Mouse (Mus musculus) c-Kit-positive CD71-positive TER-119-negative erythroid progenitor cells, embryonic 14.5 days (primary cell): Measurements from ENCODE around the gene Irf7.
"Not testable (repeated sequence)": the region's sequence is repeated elsewhere in the genome, so short reads cannot be mapped to it uniquely, and the experiment has no call there.

Experiments used
- DNase-seq: peaks from one replicate; pipeline ENCODE4 v3.0.0-alpha.2; 2013; ENCODE audit warnings: low read depth

Gene Irf7

DNA sequence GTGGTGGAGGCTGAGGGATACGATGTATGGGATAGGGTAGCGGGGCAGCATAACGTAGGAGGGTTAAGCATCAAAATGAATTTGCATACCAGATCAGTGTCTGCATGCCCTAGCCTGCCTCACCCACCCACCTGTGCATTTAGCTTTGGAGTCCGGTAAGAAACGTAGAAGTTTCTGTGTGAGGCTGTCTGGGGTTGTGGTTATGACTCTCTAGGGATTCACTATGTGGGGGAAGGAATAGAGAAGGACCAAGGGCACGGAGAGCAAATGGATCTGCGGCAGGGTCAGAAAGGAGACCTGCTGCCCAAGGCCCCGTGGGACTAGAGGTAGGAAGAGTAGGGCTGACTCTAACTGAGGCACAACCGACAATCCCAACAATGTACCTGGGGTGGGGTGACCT, 9.1 kb upstream of the Irf7 start:
- no peak for DNase-seq

DNA sequence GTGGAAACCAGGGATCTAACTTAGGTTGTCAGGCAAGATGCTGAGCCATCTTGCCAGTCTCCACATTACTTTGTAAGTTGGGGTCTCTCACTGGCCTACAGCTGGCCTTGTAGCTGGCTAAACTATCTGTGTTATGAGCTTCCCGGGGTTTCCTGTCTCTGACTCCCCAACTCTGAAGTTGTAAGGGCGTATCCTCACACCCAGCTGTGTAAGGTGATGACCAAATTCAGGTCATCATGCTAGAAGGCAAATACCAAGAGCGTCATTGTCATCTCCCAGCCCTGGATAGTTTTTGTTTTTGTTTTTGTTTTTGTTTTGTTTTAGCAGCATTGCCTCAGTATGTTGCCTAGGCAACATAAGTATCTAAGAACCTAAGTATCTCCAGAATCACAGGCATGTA, 4.3 kb upstream of the Irf7 start:
- DNase-seq, result no peak

DNA sequence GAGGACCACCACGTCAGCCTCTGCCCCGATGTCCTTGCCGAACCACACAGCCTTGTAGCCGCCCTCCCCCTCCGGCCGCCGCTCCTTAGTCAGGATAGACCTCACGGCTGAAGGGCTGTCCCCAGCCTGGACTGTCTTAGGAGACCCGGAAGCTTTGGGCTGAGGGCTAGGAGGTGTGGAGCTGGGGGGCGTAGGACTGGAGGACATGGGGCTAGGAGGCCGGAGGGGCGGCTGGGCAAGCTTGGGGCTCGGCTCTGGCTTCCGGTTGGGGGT, 2.9 kb upstream of the Irf7 start:
- DNase-seq, result no peak

DNA sequence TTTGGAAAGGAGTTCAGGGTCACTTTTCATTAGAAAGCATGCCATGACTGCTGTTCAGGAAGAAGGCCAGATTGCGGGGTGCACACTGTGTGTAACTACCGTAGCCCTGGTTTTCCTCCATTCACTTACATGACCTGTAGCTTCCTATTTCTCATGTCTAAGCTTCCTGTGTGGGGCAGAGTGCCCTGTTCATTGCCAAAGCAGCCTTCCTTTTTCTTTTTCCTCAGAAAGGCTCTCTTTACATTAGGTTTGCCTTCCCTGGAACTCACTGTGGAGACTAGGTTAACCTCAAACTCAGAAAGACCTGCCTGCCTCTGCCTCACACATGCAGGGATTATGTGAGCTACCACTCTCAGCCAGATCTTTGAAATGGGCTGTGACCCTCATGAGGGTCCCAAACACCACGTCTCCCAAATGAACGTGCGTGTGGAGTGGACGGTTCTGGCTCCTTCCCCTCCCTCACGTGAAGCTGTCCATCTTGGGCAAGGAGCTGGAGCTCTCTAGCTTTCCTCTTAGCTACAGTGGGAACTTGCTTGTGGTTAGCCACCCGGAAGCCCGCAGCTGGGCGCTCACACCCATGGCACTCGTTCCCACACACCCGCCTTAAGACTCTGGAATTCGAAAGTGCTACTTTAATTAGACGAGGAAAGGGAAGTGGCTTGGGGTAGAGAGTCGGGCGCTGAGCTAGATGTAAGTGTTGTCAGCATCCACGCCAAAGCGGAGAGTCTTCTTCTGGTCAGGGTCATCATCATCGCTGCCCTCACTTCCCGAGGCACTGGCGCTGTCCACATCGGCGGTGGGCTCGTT, 2.4 kb upstream of the Irf7 start:
- no peak for DNase-seq

DNA sequence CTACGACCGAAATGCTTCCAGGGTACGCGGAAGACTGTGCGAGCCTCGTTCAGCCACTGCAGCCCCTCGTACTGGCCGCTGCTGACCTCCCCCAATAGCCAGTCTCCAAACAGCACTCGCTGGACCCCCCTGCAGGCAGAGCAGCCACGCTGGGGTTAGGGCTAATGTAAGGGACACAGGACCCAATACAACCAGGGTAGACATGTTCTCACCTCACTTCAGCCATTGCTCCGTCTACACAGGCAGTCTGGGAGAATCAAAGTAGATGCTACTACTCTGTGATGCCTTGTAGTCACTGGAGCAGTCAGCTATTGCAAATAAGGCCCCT, 906 bp downstream of the Irf7 start:
- DNase-seq, result peak; percentile 14

DNA sequence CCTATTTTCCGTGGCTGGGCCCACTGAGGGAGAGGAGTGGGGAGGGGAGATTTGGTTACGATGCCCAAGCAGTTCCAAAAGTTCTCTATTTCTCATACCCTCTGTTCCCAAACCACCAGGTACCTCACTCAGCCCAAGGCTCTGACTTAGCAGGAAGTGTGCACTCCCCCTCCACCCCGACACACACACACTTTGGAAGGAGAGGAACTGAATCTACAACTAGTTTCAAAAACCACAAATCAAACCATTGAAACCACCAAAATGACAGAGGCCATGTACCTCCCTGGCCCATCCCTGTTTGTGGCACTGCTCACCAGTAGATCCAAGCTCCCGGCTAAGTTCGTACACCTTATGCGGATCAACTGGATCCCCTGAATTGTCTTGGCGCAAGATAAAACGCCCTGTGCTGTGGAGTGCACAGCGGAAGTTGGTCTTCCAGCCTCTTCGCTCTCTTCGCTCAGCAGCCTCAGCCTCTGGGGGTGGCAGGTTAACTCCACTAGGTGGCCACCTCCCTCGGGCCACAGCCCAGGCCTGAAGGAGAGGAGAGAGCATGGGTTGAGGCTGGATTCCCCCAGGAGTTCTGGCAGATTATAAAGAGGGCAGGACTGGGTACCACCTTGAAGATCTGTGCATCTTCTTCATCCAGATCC, 1.4 kb downstream of the Irf7 start:
- DNase-seq, result peak; percentile 40

DNA sequence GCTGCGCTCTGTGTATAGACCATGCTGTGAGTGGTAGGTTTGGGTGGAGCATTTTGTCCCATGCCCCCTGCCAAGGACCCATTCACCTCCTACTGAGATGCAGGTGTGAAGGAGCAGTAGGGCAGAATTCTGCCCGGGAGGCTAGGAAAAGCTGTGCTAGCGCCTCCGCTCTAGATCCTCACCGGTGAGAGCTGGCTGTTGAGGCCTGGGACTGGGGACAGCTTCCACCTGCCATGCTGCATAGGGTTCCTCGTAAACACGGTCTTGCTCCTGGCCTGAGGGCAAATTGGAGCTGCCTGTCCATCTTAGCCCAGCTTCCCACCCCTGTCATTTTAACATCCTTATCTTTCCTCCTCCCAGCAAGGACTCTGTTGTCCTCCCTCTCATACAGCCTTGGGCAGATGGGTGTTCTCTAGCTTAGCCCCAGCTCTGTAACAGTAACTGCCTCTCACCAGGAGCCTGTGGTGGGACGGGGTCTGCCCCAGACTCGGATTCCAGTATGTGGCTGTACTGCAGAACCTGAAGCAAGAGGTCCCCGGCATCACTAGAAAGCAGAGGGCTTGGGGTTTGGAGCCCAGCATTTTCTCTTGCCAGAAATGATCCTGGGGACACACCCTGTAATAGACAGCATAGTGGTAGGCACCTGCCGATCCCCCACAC, 2.1 kb downstream of the Irf7 start:
- no peak for DNase-seq

DNA sequence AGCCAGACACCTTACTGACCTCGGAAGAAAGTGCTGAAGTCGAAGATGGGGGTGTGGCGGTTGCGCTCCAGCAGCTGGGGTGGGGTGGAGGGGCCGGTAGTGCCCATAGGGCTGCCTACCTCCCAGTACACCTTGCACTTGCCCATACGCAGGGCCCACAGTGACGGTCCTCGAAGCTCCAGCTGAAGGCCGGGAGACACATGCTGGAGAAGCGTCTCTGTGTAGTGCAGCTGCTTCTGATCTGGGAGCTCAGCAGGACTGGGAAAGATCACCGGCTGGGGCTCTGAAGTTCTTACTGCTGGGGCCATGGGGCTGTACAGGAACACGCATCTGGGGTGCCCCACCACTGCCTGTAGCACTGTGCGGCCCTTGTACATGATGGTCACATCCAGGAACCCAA, 2.6 kb downstream of the Irf7 start:
- no peak for DNase-seq

DNA sequence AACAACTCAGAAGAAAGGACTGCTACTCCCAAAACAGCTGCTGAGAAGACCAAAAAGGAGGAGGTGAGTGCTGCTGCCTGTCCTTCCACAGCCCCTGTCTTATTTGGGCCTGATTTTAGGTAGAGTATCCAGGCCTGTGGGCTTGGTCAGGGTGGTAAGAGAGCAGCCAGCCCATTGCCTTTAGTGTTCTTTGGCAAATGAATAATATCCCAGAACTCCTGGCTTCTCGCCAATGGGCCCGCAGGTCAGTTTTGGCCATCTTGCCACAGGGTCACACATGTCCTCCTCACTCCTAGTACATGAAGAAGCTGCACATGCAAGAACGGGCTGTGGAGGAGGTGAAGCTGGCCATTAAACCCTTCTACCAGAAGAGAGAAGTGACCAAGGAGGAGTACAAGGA, 4.8 kb downstream of the Irf7 start:
- no peak for DNase-seq

DNA sequence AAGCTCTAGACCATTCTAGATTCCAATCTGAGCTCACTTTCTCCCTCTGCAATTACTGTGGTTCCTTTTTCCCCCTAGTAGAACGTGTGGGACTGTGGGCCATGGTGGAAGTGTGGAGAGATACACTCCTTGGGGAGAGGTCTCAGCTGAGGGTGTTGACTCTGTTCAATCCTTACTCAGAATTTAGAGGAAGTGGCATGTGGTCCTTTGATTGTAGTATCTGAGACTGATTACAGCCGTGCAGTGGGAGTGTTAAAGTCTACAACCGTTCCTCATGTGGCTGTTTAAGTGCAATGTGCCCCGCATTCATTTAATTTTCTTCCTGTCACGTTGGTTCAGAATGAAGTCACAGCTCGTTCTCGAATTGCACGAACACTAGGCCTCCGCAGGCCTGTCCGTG, 10.1 kb downstream of the Irf7 start:
- no peak for DNase-seq

DNA sequence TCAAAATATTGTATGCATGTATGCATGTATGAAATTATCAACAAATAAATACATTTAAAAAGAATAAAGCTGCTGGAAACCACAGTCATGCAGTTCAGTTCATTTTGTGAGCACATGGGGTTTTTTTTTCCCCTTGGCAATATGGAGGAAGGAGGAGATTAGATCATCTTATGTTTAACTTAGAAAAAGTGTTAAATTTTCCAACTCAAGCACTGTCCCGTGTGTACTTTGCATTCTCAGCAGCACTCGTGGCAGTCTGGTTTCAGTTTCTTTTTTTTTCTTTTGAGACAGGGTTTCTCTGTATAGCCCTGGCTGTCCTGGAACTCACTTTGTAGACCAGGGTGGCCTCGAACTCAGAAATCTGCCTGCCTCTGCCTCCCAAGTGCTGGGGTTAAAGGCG, 15.8 kb downstream of the Irf7 start:
- not testable (repeated sequence) for DNase-seq

DNA sequence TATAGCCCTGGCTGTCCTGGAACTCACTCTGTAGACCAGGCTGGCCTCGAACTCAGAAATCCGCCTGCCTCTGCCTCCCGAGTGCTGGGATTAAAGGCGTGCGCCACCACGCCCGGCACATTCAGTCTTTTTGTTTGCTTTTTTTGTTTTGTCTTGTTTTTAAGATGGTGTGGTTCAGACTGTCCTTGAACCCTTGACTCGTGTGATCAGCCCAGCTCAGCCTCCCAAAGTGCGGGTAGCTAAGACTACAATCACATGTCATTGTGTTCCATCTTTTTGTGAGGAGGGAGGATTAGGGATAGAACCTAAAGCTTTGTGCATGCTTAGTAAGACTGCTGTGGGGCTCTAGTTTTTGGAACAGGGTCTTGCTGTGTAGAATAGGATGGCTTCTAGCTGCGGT, 34.7 kb downstream of the Irf7 start:
- no peak for DNase-seq

DNA sequence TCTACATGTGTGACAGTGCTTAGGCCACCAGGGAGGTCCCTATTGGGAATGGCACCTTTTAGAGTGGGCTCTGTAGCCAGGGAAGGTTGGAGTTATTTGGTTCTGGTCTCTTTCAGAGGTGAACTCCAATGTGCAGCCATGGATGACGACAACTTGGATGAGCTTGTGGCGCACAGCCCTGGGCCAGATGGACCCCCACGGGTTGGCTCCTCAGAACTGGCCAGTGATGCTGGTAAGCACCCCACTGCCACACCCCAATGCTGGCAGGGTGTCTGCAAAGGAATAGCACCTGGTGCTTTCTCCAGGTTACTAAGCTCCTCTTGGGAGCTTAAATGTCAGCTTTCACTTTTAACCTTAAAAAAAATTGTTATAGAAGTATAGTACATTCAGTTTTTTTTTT, 35.2 kb downstream of the Irf7 start:
- no peak for DNase-seq

DNA sequence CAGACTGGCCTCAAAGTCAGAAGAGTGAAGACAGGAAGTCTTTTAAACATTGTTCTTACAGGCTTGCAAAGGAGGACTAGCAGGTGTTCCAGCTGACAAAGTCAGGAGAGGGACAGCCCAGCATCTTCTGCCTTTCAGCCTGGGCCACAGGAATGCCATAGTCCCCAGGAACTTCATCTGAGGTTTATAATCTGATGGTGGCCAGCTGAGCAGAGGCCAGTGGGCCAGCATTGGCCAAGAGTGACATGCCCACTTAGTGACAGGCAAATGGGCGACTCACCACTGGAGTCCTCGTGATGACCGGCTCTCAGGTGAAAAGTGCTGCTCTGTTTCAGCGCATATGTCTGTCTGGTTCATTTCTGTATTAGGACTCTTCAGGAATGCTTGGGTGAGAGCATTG, 35.7 kb downstream of the Irf7 start:
- DNase-seq, result no peak

DNA sequence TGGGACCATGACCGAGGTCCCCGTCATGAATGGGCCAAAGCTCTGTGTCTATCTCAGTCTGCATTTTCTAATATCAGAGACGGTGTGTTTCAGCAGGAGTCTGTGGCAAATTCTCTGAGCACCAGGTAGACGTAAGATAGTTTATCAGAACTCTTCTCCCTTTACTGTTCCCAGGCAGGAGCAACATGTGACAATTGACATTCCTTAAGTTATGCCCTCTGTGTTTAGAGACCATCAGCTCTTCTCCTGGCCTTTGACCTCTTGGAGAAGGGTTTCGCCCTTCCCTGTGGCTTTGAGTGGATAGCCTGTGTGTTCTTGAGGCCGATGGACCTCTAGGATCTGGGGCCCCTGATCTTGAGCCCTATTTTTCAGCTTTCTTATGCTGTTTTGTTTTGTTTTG, 36.6 kb downstream of the Irf7 start:
- DNase-seq, result no peak

DNA sequence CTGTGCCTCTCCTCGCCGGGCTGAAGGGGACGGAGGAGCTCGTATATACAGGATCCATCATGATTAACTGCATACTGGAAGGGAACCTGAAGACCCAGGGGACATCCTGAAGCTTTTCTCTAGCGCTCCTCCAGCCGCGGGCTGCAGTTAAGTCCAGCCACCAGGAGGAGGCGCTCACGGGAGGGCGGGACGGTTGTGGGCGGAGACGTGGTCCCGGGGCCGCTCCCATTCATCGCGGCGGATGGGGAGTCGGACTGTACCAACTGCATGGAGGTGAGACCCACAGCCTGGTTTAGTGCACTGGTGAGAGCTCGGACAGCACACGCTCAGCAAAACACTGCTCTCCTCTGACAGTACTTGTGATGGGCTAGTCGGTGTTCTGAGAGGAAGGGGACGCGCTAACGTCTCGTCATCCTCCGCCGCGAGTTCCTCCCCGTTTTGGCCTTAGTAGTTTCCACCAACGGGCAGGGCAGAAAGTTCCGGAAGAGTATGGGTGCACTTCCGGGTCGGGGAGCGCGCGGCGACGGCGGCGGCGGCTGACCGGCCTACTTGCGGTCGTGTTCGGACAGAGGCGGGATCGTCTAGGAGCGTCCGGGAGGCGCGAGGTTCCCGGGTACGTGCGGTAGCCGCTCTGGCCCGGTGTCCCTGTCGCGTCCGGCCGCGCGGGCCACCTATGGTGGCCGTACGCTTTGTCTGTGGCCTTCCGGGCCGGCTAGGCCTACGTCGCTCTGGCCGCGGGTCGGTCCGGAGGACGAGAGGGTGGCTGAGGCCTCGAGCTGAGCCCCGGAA, 37.8 kb downstream of the Irf7 start, which contains the start of gene Phrf1:
TSS of gene Phrf1 (plus strand) at position 506 of the 789 bp plus-strand sequence.
- DNase-seq, result peak; percentile 75

DNA sequence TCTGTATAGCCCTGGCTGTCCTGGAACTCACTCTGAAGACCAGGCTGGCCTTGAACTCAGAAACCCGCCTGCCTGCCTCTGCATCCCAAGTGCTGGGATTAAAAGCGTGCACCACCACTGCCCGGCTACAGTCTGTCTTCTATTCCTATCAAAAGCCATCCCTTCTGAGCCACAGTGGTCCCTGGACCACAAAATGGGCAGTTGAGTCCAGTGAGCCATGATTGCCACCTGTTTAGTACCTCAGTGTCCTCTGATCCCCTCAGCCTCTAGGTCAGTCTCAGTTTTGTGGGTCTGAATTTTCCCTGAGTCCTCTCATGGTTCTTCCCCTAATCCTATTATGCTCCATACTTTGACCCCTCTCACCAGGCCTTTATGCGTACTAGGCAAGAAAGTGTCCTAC, 38.5 kb downstream of the Irf7 start:
- no peak for DNase-seq

DNA sequence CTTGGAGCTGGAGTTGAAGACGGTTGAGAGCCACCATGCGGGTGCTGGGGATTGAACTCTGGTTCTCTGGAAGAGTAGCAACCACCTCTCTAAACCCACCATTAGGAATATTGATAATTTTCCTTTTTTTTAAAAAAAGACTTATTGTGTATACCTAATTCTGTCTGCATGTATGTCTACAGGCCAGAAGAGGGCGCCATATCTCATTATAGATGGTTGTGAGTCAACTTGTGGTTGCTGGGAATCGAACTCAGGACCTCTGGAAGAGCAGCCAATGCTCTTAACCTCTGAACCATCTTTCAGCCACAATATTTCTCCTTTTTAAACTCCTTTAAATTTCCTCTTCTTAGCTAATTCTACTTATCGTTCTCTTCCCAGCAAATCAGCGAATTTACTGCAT, 39.7 kb downstream of the Irf7 start:
- no peak for DNase-seq

DNA sequence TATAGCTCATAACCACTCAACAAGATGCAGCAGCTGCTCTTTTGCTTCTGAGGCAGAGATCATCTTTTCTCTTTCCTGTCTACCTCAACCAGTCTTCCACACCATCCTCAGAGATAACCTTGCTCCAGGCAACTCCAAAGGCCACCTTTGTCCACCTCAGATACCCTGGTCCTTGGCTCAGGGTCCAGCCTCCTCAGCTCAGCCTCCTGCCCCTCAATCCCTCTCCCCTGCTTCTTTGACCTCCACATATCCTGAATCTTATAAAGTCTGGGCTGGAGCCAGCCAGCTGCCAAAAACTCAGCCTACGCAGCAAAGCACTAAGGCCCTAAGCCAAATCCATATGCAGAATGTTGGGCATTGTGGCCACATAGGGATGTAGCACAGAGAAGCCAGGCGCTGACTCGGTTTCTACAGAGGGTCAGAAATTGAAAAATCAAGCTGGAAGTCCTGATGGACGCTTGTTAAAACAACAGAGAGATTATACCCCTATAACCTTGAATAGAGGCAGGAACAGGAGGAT, 43.5 kb downstream of the Irf7 start:
- no peak for DNase-seq

DNA sequence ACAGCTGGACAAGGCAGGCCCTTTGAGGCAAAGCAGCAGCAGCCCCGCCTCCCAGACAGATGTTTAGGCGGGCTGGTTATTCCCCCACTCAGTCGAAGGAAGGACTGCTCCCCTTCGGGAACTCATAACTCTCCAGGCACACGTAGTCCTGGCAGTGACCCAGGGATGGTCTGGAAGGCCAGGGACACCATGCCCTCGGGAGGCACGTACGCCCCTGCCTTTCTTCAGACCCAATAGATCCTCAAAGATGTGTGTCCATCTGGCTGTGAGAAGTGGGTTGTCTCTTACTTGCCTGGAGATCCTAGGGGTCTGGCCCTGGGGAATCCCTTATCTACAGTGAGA, 44.2 kb downstream of the Irf7 start:
- no peak for DNase-seq

DNA sequence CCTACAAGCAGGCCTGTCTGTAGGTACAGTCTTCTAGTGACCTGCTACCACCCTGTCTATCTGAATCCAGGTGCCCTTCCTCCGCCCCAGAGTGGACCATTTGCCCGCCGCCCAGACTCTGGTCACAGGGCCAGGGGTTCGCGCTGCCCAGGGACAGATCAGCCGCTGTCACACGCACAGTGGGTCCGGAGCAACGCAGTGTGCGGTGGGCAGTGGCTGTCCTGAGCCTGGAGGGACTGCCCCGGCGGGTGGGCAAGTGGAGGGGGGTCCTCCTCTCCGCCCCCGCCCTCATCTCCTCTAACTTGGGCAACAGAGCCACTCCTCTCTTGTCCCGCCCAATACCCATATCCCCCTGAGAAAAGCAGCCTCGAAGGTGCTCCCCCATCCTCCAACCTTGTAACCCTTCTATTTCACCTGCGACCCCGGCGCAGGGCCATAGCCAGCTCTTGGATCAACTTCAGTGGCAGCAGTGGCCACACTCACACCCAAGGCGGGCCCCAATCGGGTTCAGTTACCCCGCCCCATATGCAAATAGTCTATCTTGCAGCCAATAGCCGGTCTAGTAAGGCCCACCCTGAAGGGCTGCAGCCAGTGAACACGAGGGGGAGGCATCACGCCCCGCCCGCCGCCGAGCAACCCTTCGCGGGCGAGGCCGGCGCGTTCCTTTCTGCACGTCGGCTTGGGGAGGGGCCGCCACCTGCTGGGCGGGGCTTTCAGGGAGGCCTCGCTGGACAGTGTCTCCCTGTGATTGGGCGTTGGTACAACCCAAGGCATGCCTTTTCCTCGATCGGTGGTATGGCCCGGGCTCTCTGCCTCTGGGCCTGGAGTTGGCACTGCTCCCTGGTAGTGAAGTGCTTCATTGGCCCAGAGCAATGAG, 44.8 kb downstream of the Irf7 start:
- peak; percentile 99 for DNase-seq

DNA sequence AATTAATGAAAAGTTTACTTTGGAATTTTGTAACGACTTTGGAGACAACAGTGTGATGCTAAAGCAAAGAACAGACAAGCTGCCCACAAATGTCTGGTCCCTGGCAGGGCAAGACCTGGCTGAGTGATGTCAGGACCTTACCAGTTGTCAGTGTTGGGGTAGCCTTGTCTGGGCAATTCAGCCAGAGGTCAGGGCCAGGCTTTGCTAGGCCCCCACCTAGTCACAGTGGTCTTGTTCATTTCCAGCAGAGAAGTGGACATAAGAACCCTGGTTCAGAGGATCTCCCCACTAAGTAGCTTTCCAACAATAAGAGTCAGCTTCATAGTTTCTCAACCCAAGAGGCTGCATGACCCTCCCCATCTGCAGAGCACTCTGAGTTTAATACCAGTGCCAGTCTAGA, 45.9 kb downstream of the Irf7 start:
- DNase-seq, result no peak
